Mouse (Mus musculus) mesoderm, embryonic 11.5 days (tissue): ENCODE data around the gene B9d1.

ENCODE experiments used
- DNase-seq: peaks from one replicate; pipeline ENCODE4 v3.0.0-alpha.2; 2012; ENCODE audit warnings: low read depth, low spot score

Gene B9d1

GRCm38 (mm10) chr11:61540642-61541041 lies 35.7 kb downstream of the B9d1 start:
- DNase-seq: no peak

- no peak for DNase-seq
These were observed 36.2 kb downstream of the B9d1 start for GRCm38 (mm10) chr11:61541106-61541505.

GRCm38 (mm10) chr11:61545586-61545985 lies 40.6 kb downstream of the B9d1 start:
- no peak for DNase-seq

DNA sequence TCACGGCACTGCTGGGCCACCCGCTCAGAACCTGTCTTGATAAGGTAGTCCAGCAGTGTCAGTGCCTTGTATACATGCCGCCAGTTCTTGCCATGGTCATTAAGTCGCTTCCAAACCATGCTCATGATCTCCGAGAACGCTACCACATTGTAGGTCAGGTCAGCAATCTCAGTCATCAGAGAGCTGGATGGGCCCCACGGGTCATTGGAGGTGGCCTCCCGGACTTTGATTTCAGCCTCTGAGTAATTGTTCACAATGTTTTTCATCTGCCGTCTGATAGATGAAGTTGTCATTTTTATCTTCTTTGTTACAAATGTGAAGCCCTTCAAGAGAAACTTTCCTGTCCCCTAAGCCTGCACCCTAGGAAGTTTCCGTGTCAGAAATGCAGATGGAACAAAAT lies 41.5 kb downstream of the B9d1 start:
- no peak for DNase-seq

- no peak for DNase-seq
These were observed 42.8 kb downstream of the B9d1 start for GRCm38 (mm10) chr11:61547710-61548109.

GRCm38 (mm10) chr11:61550631-61551030 lies 45.7 kb downstream of the B9d1 start:
- no peak for DNase-seq

- DNase-seq: no peak
These were observed 48.2 kb downstream of the B9d1 start for GRCm38 (mm10) chr11:61553015-61553754.

GRCm38 (mm10) chr11:61559572-61559971 lies 54.6 kb downstream of the B9d1 start:
- DNase-seq: no peak

DNA sequence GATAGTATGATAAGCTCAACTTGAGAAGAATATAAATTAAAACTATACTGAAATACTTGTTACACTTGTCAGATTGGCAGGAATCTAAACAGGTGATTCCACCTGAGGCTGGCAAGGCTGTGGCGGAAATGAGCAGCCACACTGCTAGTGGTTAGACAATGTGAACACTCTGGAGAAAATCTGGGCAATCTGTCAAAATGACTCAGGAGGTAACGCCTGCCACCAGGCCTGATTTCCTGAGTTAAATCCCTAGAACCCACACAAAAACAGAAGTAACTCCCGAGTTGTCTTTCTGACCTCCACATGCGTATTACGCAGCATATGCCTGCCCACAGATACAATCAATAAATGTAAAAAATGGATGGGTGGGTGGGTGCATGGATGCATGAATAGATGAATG lies 57.5 kb downstream of the B9d1 start:
- no peak for DNase-seq
